7 mouse cellular contexts compared by ENCODE assay signal in the genomic region with DNA sequence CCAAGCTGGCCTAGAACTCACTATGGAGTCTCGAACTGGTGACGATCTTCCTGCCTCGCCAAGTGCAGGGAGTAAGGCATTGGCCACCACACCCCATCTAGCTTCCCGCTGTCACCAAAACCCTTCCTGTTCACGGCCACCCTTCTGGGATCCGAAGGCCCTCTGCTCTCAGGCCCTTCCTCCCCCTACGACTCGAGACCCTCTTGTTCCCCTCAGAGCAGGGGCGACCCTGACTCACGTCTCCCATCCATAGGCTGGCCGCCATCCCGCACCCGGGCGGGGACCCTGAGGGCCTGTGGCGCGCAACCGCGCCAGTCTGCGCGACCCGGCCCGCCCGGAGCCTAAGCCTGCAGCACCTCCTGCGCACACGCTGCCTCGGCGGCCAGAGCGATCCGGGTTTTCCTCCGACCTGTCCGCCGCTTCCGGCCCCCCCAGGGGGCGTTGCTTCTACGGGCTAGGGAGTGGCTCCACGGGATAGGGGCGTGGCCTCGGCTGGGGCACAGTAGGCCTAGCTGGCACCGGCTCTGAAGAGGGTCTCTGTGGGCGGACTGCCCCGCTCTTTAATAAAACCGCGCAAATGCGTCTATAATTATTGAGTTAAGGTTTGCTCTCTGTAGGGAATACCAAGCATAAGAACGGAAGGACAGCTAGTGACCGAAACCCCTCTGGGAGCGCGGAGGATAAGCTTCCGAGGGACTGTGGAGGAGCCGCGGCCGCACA. TPM values are rescaled to one million over a fixed set of nuclear protein-coding genes. Genes with fewer than 3 reads are reported as not detected.
DNase-seq lines count a peak whose midpoint lies in the region; ATAC-seq and TF ChIP-seq lines count a peak whose summit lies in the region.

A gene (minus strand): TSS at position 424 of the 720 bp plus-strand sequence.

- TF ChIP-seq POLR2A in spleen, adult 2 months (IDR thresholded peaks at IDR 0.05; ENCODE audit: low read depth, low read length) = peak; percentile 82

- H3K4me1 ChIP-seq in embryonic facial prominence, embryonic 10.5 days = peaks cover 20% of the 10 kb centered on the region
- H3K4me1 ChIP-seq in limb, embryonic 12.5 days (replicated peaks) = peaks cover 6% of the 10 kb centered on the region
- peaks cover 16% of the 10 kb centered on the region for H3K4me1 ChIP-seq in midbrain, embryonic 15.5 days
- H3K4me1 ChIP-seq in spleen, adult 2 months (ENCODE audit: control insufficient read depth, insufficient read depth, insufficient read length) = peaks cover 5% of the 10 kb centered on the region; the same call in 1 of the 2 replicates

- peaks cover 62% of the 10 kb centered on the region for H3K36me3 ChIP-seq in embryonic facial prominence, embryonic 10.5 days (replicated peaks)
- H3K36me3 ChIP-seq in limb, embryonic 12.5 days = peaks cover 49% of the 10 kb centered on the region
- H3K36me3 ChIP-seq in midbrain, embryonic 15.5 days (replicated peaks) = peaks cover 18% of the 10 kb centered on the region
- peaks cover 14% of the 10 kb centered on the region for H3K36me3 ChIP-seq in spleen, adult 2 months (ENCODE audit: control insufficient read depth, insufficient read depth, low read length)

- no peaks in the 10 kb centered on the region for H3K9me3 ChIP-seq in embryonic facial prominence, embryonic 10.5 days
- no peaks in the 10 kb centered on the region for H3K9me3 ChIP-seq in limb, embryonic 12.5 days
- no peaks in the 10 kb centered on the region for H3K9me3 ChIP-seq in midbrain, embryonic 15.5 days

- TF ChIP-seq CTCF in spleen, adult 2 months (IDR thresholded peaks at IDR 0.05; ENCODE audit: extremely low read depth, insufficient read depth, insufficient read length, insufficient replicate concordance) = 0 out of 2 replicates have a peak, but pooled peaks have one; percentile 1

- DNase-seq in adrenal gland, postnatal 14 days = peak; percentile 96
- DNase-seq in embryonic facial prominence, embryonic 10.5 days (ENCODE audit: low spot score) = peak; percentile 97
- peak; percentile 86 for DNase-seq in kidney, adult 11 months
- peak; percentile 76 to 90 for DNase-seq in spleen, adult 2 months (ENCODE audit: low read depth in 1 of 2, low spot score in 2 of 2)

- H3K27ac ChIP-seq in embryonic facial prominence, embryonic 10.5 days (replicated peaks) = peak within 1 kb of the TSS; percentile 91
- H3K27ac ChIP-seq in limb, embryonic 12.5 days = peak within 1 kb of the TSS; percentile 89
- peak within 1 kb of the TSS; percentile 78 for H3K27ac ChIP-seq in midbrain, embryonic 15.5 days
- peak within 1 kb of the TSS; percentile 86 for H3K27ac ChIP-seq in spleen, adult 2 months (ENCODE audit: insufficient read depth, low read length)

- peak within 1 kb of the TSS; percentile 72 for H3K4me3 ChIP-seq in embryonic facial prominence, embryonic 10.5 days
- H3K4me3 ChIP-seq in limb, embryonic 12.5 days (replicated peaks) = peak within 1 kb of the TSS; percentile 83
- H3K4me3 ChIP-seq in midbrain, embryonic 15.5 days = peak within 1 kb of the TSS; percentile 67
- H3K4me3 ChIP-seq in spleen, adult 2 months (ENCODE audit: extremely low read depth, insufficient read depth, insufficient read length) = peak within 1 kb of the TSS; percentile 85

- H3K4me2 ChIP-seq in limb, embryonic 12.5 days = peak within 1 kb of the TSS; percentile 65
- peak within 1 kb of the TSS; percentile 64 for H3K4me2 ChIP-seq in midbrain, embryonic 15.5 days

- WGBS in embryonic facial prominence, embryonic 10.5 days = under 1% methylated on average over 52 of the region's 52 CpGs
- under 1% methylated on average over 52 of the region's 52 CpGs for WGBS in limb, embryonic 12.5 days
- under 1% methylated on average over 52 of the region's 52 CpGs for WGBS in midbrain, embryonic 15.5 days
- WGBS in spleen, adult 2 months = under 1% methylated on average over 52 of the region's 52 CpGs

- H3K27me3 ChIP-seq in embryonic facial prominence, embryonic 10.5 days (replicated peaks; ENCODE audit: low read depth, poor library complexity, severe bottlenecking) = no peaks in the 10 kb centered on the region
- H3K27me3 ChIP-seq in limb, embryonic 12.5 days = no peaks in the 10 kb centered on the region
- H3K27me3 ChIP-seq in midbrain, embryonic 15.5 days (replicated peaks) = no peaks in the 10 kb centered on the region
- no peaks in the 10 kb centered on the region for H3K27me3 ChIP-seq in spleen, adult 2 months (ENCODE audit: control insufficient read depth, insufficient read depth, low read length)

- peak within 1 kb of the TSS; percentile 84 for H3K9ac ChIP-seq in limb, embryonic 12.5 days (replicated peaks)
- H3K9ac ChIP-seq in midbrain, embryonic 15.5 days = peak within 1 kb of the TSS; percentile 77

- ATAC-seq in granulocyte monocyte progenitor cell, adult 5-6 weeks (replicated peaks; ENCODE audit: poor library complexity, severe bottlenecking) = peak; percentile 96
- peak; percentile 92 for ATAC-seq in limb, embryonic 12.5 days (ENCODE audit: insufficient number of reproducible peaks, insufficient read depth, low FRiP score, low TSS enrichment, low read depth)
- peak; percentile 94 for ATAC-seq in midbrain, embryonic 15.5 days (replicated peaks)

RNA-seq across cellular contexts. Expression of the gene that starts here (rescaled TPM):
- 33.2 and 35.3 TPM in 2 replicates for total RNA-seq in adrenal gland, postnatal 14 days (2021)
- polyA plus RNA-seq in embryonic facial prominence, embryonic 10.5 days (2016; fragmentation: Nextera tagmentation; extraction: Ambion mirVana) = 83.5 and 83.8 TPM in 2 replicates
- total RNA-seq in granulocyte monocyte progenitor cell, adult 5-6 weeks (2014; fragmentation: Nextera tagmentation) = 29.7 and 36.3 TPM in 2 replicates
- 37.8 and 54.9 TPM in 2 replicates for total RNA-seq in granulocyte monocyte progenitor cell, adult 5-6 weeks (2017)
- 84.7 and 87.5 TPM in 2 replicates for polyA plus RNA-seq in limb, embryonic 12.5 days (2016; fragmentation: Nextera tagmentation; extraction: Ambion mirVana)
- 71.2 and 84.6 TPM in 2 replicates for polyA plus RNA-seq in midbrain, embryonic 15.5 days (2015; fragmentation: Nextera tagmentation; extraction: Ambion mirVana)
- polyA plus RNA-seq in spleen, adult 2 months (2012; rRNA removed) = 16.0 and 19.6 TPM in 2 replicates

Comparison
In these comparisons a context has a peak if more than half of its experiments do, and no peak if none do; other contexts are left out.
1. Peak in every context shown above with its lines: DNase-seq, ATAC-seq, H3K4me3 ChIP-seq and H3K27ac ChIP-seq.